Mouse (Mus musculus) E14TG2a.4 (cell line): ENCODE measurements around the gene Bglap3.
"Not testable (repeated sequence)": the region's sequence is repeated elsewhere in the genome, so short reads cannot be mapped to it uniquely, and the experiment has no call there.

Experiments used
- H3K27me3 ChIP-seq: 2 replicates; pipeline ENCODE4 v1.6.1; 2014; ENCODE audit warnings: low read length, control low read depth; ENCODE audit not compliant: insufficient read depth
- H3K36me3 ChIP-seq: 2 replicates; pipeline ENCODE4 v1.6.1; 2014; ENCODE audit warnings: low read length, control low read depth; ENCODE audit not compliant: insufficient read depth
- H3K4me1 ChIP-seq: replicated peaks from 2 replicates; pipeline ENCODE4 v1.6.1; 2014; ENCODE audit warnings: low read depth, low read length, control low read depth
- H3K4me3 ChIP-seq: replicated peaks from 2 replicates; pipeline ENCODE4 v1.5.1; 2014; ENCODE audit warnings: mild to moderate bottlenecking, low read length
- H3K9me3 ChIP-seq: 2 replicates; pipeline ENCODE4 v1.6.1; 2014; ENCODE audit warnings: low read length, control low read depth
- CTCF ChIP-seq: conservative IDR thresholded peaks from 2 replicates; pipeline ENCODE4 v1.5.1; 2014; ENCODE audit warnings: low read length
- NANOG ChIP-seq: IDR thresholded peaks from 2 replicates; pipeline ENCODE4 v1.6.1; 2014; ENCODE audit warnings: borderline replicate concordance, low read length, mixed read lengths
- POU5F1 ChIP-seq: IDR thresholded peaks from 2 replicates; pipeline ENCODE4 v1.6.1; 2014; ENCODE audit warnings: low read length, borderline replicate concordance

Gene Bglap3

GRCm38 (mm10) chr3:88372643-88373042, at the start of gene Bglap3:
TSS of gene Bglap3 (minus strand) at chr3:88372743.
- Histone ChIP-seq H3K9me3 (peaks cover 37% of the 10 kb centered on the region), H3K4me1 (peaks cover 11% of the 10 kb centered on the region)
- H3K27me3 ChIP-seq, H3K4me3 ChIP-seq, H3K36me3 ChIP-seq: not testable (repeated sequence)

DNA sequence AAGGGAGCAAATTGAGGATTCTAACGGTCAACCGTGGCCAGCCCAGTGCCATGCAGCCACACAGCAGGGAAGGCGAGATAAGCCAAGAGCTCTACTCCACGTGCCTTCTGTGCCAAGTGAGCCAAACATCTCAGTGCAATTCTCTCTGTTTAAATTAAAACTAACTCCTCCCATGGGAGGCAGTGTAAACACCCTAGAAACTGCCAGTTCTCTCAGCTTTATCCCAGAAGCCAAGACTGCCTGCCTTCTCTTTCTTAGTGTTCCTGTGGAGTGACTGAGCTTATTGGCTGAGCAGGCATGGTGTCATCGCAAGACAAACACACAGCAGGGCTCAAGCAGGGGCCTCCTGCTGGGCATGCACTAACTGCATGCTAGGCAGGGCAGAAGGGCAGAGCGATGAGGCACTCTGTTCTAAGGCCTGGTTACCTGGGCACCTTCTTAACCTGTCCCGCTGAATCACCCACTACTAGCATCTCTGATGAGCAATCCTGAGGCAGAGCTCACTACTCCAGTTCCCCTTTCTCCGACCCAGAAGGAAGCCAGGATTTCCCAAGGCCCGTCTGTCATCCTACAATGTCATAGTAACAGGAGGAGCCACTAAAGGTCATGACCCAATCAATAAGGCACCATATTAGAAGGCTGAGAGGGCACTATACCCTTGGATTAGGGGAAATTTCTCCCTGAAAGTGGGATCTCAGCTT, 49.6 kb upstream of the Bglap3 start:
- Histone ChIP-seq H3K4me3 (no peak overlapping the region), H3K9me3 (no peaks in the 10 kb centered on the region), H3K4me1 (peaks cover 66% of the 10 kb centered on the region), H3K27me3 (no peaks in the 10 kb centered on the region), H3K36me3 (peaks cover 47% of the 10 kb centered on the region)
- TF ChIP-seq CTCF (no peak), POU5F1 (no peak), NANOG (no peak)

DNA sequence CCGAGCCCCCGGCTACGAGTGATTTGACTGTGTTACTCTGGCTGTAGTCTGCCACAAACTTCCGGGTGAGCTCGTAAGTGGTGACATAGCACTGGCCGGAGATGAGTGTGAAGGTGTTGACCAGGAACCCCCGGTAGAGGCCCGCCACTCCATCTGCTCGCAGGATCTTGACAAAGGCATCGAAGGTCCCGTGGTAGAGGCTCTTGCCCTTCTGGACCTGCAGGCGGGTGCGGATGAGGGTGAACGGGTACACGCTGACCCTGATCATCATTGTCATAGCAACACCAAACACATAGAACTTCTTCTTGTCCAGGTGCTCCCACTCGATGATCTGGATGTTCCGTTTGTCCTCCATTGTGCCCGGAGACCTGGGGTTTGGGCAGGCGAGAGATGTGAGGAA, 48.2 kb upstream of the Bglap3 start:
- Histone ChIP-seq H3K36me3 (peaks cover 61% of the 10 kb centered on the region), H3K4me1 (peaks cover 72% of the 10 kb centered on the region), H3K4me3 (no peak overlapping the region), H3K9me3 (no peaks in the 10 kb centered on the region), H3K27me3 (no peaks in the 10 kb centered on the region)
- TF ChIP-seq NANOG (no peak), POU5F1 (no peak), CTCF (no peak)

DNA sequence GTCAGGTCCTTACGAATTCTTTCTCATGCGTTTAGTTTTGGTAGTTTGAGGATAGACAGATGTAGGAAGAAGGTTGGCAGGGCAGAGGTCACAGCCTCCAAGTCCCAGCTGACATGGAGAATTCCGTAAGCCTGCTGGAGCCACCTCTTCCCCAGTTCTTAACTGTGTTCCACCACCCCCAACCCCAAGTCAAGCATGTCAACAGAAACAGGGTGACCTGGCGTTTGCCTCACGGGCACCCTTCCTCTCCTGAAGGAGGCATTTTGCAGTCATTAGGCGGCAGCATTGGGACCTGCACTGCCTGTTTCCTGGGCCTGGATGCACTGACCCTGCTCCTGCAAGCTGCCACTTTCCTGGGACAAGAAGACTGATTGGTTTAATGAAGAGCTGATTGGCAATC, 45.5 kb upstream of the Bglap3 start:
- H3K36me3 ChIP-seq: peaks cover 87% of the 10 kb centered on the region
- no peak for TF ChIP-seq NANOG
- no peak for TF ChIP-seq POU5F1
- no peak for TF ChIP-seq CTCF
- no peak overlapping the region for H3K4me3 ChIP-seq
- H3K27me3 ChIP-seq: no peaks in the 10 kb centered on the region
- H3K9me3 ChIP-seq: no peaks in the 10 kb centered on the region
- H3K4me1 ChIP-seq: peaks cover 72% of the 10 kb centered on the region

DNA sequence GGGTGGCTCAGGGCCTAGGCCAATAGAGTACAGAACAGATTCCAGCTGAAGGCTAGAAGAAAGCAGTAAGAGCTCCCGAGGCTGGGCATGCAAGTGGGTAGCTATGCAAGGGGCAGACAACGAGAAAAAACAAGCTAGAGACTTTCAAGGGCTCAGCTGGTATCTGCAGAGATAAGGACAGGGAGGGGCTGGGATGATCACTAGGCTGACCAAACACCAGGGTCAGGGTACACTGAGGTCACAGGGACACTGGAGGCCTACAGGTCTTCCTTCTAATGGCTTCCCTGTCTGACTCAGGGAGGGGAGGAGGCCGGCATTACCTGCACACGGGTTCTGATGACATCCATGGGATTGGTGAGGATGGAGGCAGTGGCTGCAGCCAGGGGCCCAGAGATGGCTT, 43.1 kb upstream of the Bglap3 start:
- Histone ChIP-seq H3K4me1 (peaks cover 62% of the 10 kb centered on the region), H3K4me3 (no peak overlapping the region), H3K9me3 (no peaks in the 10 kb centered on the region), H3K27me3 (no peaks in the 10 kb centered on the region), H3K36me3 (peaks cover 94% of the 10 kb centered on the region)
- TF ChIP-seq CTCF (no peak), NANOG (no peak), POU5F1 (no peak)

- H3K4me3 ChIP-seq: no peak overlapping the region
- H3K36me3 ChIP-seq: peaks cover 76% of the 10 kb centered on the region
- TF ChIP-seq NANOG (no peak), CTCF (no peak), POU5F1 (no peak)
These were observed 40.1 kb upstream of the Bglap3 start for GRCm38 (mm10) chr3:88412636-88413035.

DNA sequence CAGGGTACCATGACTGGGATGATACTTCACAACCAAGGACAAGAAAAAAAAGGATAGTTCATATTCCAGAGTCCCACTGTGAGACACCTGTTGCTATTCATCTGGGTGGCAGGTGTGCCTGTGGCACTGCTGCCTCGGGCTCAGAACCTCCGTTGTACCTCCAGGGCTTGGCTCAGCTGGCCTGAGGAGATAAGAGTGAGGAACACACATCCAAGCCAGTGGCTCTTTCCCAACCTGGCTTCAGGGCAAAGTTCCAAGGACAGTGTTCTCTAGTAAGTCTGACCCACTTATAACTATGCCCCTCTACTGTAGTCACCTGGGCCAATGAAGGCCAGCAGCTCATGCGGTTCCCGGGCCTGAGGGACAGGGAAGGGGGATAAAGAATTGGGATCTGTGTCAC, 39.1 kb upstream of the Bglap3 start:
- TF ChIP-seq POU5F1 (no peak), NANOG (no peak), CTCF (no peak)
- no peak overlapping the region for H3K4me3 ChIP-seq
- H3K9me3 ChIP-seq: no peaks in the 10 kb centered on the region
- peaks cover 71% of the 10 kb centered on the region for H3K4me1 ChIP-seq
- peaks cover 72% of the 10 kb centered on the region for H3K36me3 ChIP-seq
- H3K27me3 ChIP-seq: no peaks in the 10 kb centered on the region

More at GRCm38 (mm10) chr3:88412636-88413035, 40.1 kb upstream of the Bglap3 start:
- Histone ChIP-seq H3K9me3 (no peaks in the 10 kb centered on the region), H3K4me1 (peaks cover 63% of the 10 kb centered on the region), H3K27me3 (no peaks in the 10 kb centered on the region)

- peaks cover 67% of the 10 kb centered on the region for H3K36me3 ChIP-seq
- TF ChIP-seq NANOG (no peak), POU5F1 (no peak), CTCF (no peak)
- H3K4me1 ChIP-seq: peaks cover 71% of the 10 kb centered on the region
- peak overlapping the region; percentile 86 for H3K4me3 ChIP-seq
- H3K27me3 ChIP-seq: no peaks in the 10 kb centered on the region
- H3K9me3 ChIP-seq: no peaks in the 10 kb centered on the region
These were observed 38.1 kb upstream of the Bglap3 start for GRCm38 (mm10) chr3:88410645-88411031.

GRCm38 (mm10) chr3:88409741-88410644, 37.5 kb upstream of the Bglap3 start, which contains the start of gene Pmf1:
TSS of gene Pmf1 (minus strand) at chr3:88410331.
- Histone ChIP-seq H3K27me3 (no peaks in the 10 kb centered on the region), H3K9me3 (no peaks in the 10 kb centered on the region), H3K36me3 (peaks cover 64% of the 10 kb centered on the region), H3K4me1 (peaks cover 65% of the 10 kb centered on the region), H3K4me3 (peak within 1 kb of the TSS; percentile 86)
- TF ChIP-seq POU5F1 (no peak), NANOG (no peak), CTCF (no peak)
